Mouse (Mus musculus) testis, postnatal 10 days (tissue): ENCODE results near the gene Srek1.

ENCODE experiments used
- DNase-seq: peaks from one replicate; pipeline ENCODE4 v3.0.0; 2021; ENCODE audit warnings: low spot score

Gene Srek1

GRCm38 (mm10) chr13:103774119-103774757 is at the start of gene Srek1:
Gene Srek1 (minus strand): TSS chr13:103774608.
- DNase-seq: peak; percentile 97

- no peak for DNase-seq
Measured at GRCm38 (mm10) chr13:103822270-103822669, 47.9 kb upstream of the Srek1 start.

- no peak for DNase-seq
Measured at GRCm38 (mm10) chr13:103819377-103819776, 45.0 kb upstream of the Srek1 start.

- DNase-seq: no peak
Measured at GRCm38 (mm10) chr13:103817935-103818334, 43.5 kb upstream of the Srek1 start.

GRCm38 (mm10) chr13:103807464-103807863 is 33.1 kb upstream of the Srek1 start:
- no peak for DNase-seq

- no peak for DNase-seq
Measured at GRCm38 (mm10) chr13:103806210-103806851, 31.9 kb upstream of the Srek1 start.

GRCm38 (mm10) chr13:103803721-103804120 is 29.3 kb upstream of the Srek1 start:
- DNase-seq: no peak

GRCm38 (mm10) chr13:103801021-103801420 is 26.6 kb upstream of the Srek1 start:
- DNase-seq: no peak

GRCm38 (mm10) chr13:103794688-103795543 is 20.5 kb upstream of the Srek1 start:
- DNase-seq: no peak

- peak; percentile 58 for DNase-seq
Measured at GRCm38 (mm10) chr13:103779922-103780585, 5.6 kb upstream of the Srek1 start.

- DNase-seq: no peak
Measured at GRCm38 (mm10) chr13:103777126-103777525, 2.7 kb upstream of the Srek1 start.

GRCm38 (mm10) chr13:103773407-103774118 is 845 bp downstream of the Srek1 start:
- DNase-seq: no peak

- DNase-seq: no peak
Measured at GRCm38 (mm10) chr13:103772917-103773316, 1.5 kb downstream of the Srek1 start.

- no peak for DNase-seq
Measured at GRCm38 (mm10) chr13:103770821-103771220, 3.6 kb downstream of the Srek1 start.

- no peak for DNase-seq
Measured at GRCm38 (mm10) chr13:103767935-103768334, 6.5 kb downstream of the Srek1 start.

GRCm38 (mm10) chr13:103763640-103764039 is 10.8 kb downstream of the Srek1 start:
- DNase-seq: no peak

GRCm38 (mm10) chr13:103761971-103762370 is 12.4 kb downstream of the Srek1 start:
- DNase-seq: no peak

GRCm38 (mm10) chr13:103751421-103751820 is 23.0 kb downstream of the Srek1 start:
- no peak for DNase-seq

GRCm38 (mm10) chr13:103745688-103746087 is 28.7 kb downstream of the Srek1 start:
- DNase-seq: no peak

GRCm38 (mm10) chr13:103745160-103745559 is 29.2 kb downstream of the Srek1 start:
- no peak for DNase-seq

GRCm38 (mm10) chr13:103735330-103736007 is 38.9 kb downstream of the Srek1 start:
- no peak for DNase-seq
